Comparison of ENCODE assay signal across 15 mouse cellular contexts in the genomic region with DNA sequence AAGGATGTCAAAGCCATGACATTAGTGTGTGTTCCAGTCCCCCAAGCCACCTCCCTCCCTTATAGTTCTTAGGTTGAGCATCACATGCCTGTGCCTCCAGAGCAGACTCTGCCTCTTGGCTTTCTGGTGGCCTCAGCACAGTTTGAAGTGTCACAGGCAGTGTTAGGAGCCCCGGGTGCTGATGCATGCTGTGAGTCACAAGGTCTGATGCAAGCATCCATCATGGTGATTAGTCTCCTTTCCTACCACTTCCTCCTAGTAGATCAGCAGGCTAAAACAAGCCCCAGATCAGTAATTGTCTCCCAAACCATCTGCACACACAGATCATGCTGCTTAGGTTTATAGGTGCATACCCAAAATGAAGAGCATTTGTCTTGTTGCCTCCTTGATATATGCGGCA. TPM values are rescaled to one million over a fixed set of nuclear protein-coding genes. Genes with fewer than 3 reads are reported as not detected.
DNase-seq lines count a peak whose midpoint lies in the region; ATAC-seq lines count a peak whose summit lies in the region.
"Had no signal": no experiment of that assay in that cellular context is flagged by ENCODE, and none has a peak within 500 bp of the region (broad histone marks: within the 10 kb centered on the region; RNA-seq: fewer than 3 reads in every experiment).

No protein-coding gene starts in this region.

- no peak overlapping the region for H3K4me2 ChIP-seq in liver, embryonic 13.5 days
- H3K4me2 ChIP-seq in kidney, embryonic 16.5 days (replicated peaks; ENCODE audit: low read depth, low read length) = no peak overlapping the region
- no peak overlapping the region for H3K4me2 ChIP-seq in hindbrain, embryonic 14.5 days (replicated peaks)
- H3K4me2 ChIP-seq: embryonic facial prominence, embryonic 15.5 days; hindbrain, embryonic 12.5 days had no signal

- WGBS in liver, embryonic 13.5 days (ENCODE audit: insufficient replicate concordance) = 46% methylated on average over 2 of the region's 2 CpGs
- WGBS in kidney, embryonic 16.5 days = 39% methylated on average over 2 of the region's 2 CpGs
- WGBS in hindbrain, embryonic 14.5 days = 51% methylated on average over 2 of the region's 2 CpGs

- no peak for ATAC-seq in liver, embryonic 13.5 days (ENCODE audit: low read depth)
- ATAC-seq in kidney, embryonic 16.5 days (ENCODE audit: low FRiP score, low TSS enrichment) = no peak
- no peak for ATAC-seq in hindbrain, embryonic 14.5 days (ENCODE audit: low FRiP score)

- no peak overlapping the region for H3K4me3 ChIP-seq in liver, embryonic 13.5 days (replicated peaks)
- H3K4me3 ChIP-seq in kidney, embryonic 16.5 days (ENCODE audit: low read length) = no peak overlapping the region
- H3K4me3 ChIP-seq in hindbrain, embryonic 14.5 days (replicated peaks; ENCODE audit: low read length) = no peak overlapping the region
- H3K4me3 ChIP-seq: embryonic facial prominence, embryonic 15.5 days; heart, embryonic 10.5 days; hindbrain, embryonic 12.5 days had no signal

- H3K36me3 ChIP-seq in liver, embryonic 13.5 days = no peaks in the 10 kb centered on the region
- H3K36me3 ChIP-seq in kidney, embryonic 16.5 days (ENCODE audit: insufficient read depth, low read length) = no peaks in the 10 kb centered on the region
- no peaks in the 10 kb centered on the region for H3K36me3 ChIP-seq in hindbrain, embryonic 14.5 days (replicated peaks; ENCODE audit: control insufficient read depth, insufficient read depth)
- H3K36me3 ChIP-seq: embryonic facial prominence, embryonic 15.5 days; heart, embryonic 10.5 days; hindbrain, embryonic 12.5 days had no signal

- peak; percentile 18 for DNase-seq in lung, postnatal 25 days (ENCODE audit: low spot score)
- DNase-seq in lung, postnatal 10 days = no peak
- peak; percentile 70 for DNase-seq in adrenal gland, adult 8-10 months
- no peak for DNase-seq in liver, embryonic 13.5 days
- DNase-seq in left cerebral cortex, adult 8-10 months (ENCODE audit: low spot score in 2 of 2) = no peak
- no peak for DNase-seq in hindbrain, embryonic 14.5 days (ENCODE audit: low spot score)
- DNase-seq in heart, adult 8-10 months (ENCODE audit: low spot score) = no peak
- DNase-seq: cerebellum, adult 9-10 months; kidney, adult 8-10 months; thymus, postnatal 14 days had no signal

- peaks cover 53% of the 10 kb centered on the region for H3K4me1 ChIP-seq in liver, embryonic 13.5 days (replicated peaks)
- H3K4me1 ChIP-seq in kidney, embryonic 16.5 days (ENCODE audit: insufficient read depth, low read length) = no peaks in the 10 kb centered on the region
- H3K4me1 ChIP-seq in hindbrain, embryonic 14.5 days (replicated peaks; ENCODE audit: control insufficient read depth, insufficient read depth, low read length) = no peaks in the 10 kb centered on the region
- H3K4me1 ChIP-seq: embryonic facial prominence, embryonic 15.5 days; hindbrain, embryonic 12.5 days had no signal

- H3K9ac ChIP-seq in liver, embryonic 13.5 days = no peak overlapping the region
- no peak overlapping the region for H3K9ac ChIP-seq in kidney, embryonic 16.5 days (replicated peaks; ENCODE audit: low read length)
- H3K9ac ChIP-seq in hindbrain, embryonic 14.5 days = no peak overlapping the region
- H3K9ac ChIP-seq: embryonic facial prominence, embryonic 15.5 days; hindbrain, embryonic 12.5 days; liver, embryonic 14.5 days had no signal

- H3K27ac ChIP-seq in liver, embryonic 13.5 days = peak overlapping the region; percentile 35
- no peak overlapping the region for H3K27ac ChIP-seq in kidney, embryonic 16.5 days (ENCODE audit: low read length)
- H3K27ac ChIP-seq in hindbrain, embryonic 14.5 days = no peak overlapping the region
- H3K27ac ChIP-seq: embryonic facial prominence, embryonic 15.5 days; heart, embryonic 10.5 days; hindbrain, embryonic 12.5 days had no signal

- no peaks in the 10 kb centered on the region for H3K27me3 ChIP-seq in liver, embryonic 13.5 days
- no peaks in the 10 kb centered on the region for H3K27me3 ChIP-seq in kidney, embryonic 16.5 days (ENCODE audit: insufficient read depth, low read length)
- no peaks in the 10 kb centered on the region for H3K27me3 ChIP-seq in hindbrain, embryonic 14.5 days (ENCODE audit: control insufficient read depth, insufficient read depth, low read length)
- H3K27me3 ChIP-seq: embryonic facial prominence, embryonic 15.5 days; hindbrain, embryonic 12.5 days had no signal

- no peaks in the 10 kb centered on the region for H3K9me3 ChIP-seq in liver, embryonic 13.5 days (replicated peaks)
- H3K9me3 ChIP-seq in kidney, embryonic 16.5 days (ENCODE audit: low read length) = no peaks in the 10 kb centered on the region
- H3K9me3 ChIP-seq in hindbrain, embryonic 14.5 days (ENCODE audit: control insufficient read depth, low read length) = no peaks in the 10 kb centered on the region
- H3K9me3 ChIP-seq: embryonic facial prominence, embryonic 15.5 days; heart, embryonic 10.5 days; hindbrain, embryonic 12.5 days had no signal

RNA-seq across cellular contexts. Expression of gene Chst14, which starts 35.2 kb away (rescaled TPM):
- 10 to 100 TPM; 13.5 to 19.7 (median 16.7) TPM for total RNA-seq in adrenal gland, adult 8-10 months (2022)
- 5.2 and 5.4 TPM in 2 replicates for polyA plus RNA-seq in liver, embryonic 13.5 days (2015; fragmentation: Nextera tagmentation; extraction: Ambion mirVana)
- 26.8 and 28.6 TPM in 2 replicates for polyA plus RNA-seq in kidney, embryonic 16.5 days (2015; fragmentation: Nextera tagmentation; extraction: Ambion mirVana)
- total RNA-seq in left cerebral cortex, adult 8-10 months (2022) = 1 to 10 TPM; 2.6 to 4.1 (median 3.3) TPM
- 7.7 and 8.7 TPM in 2 replicates for polyA plus RNA-seq in hindbrain, embryonic 14.5 days (2014; fragmentation: Nextera tagmentation; extraction: Ambion mirVana)
- total RNA-seq in heart, adult 8-10 months (2022) = 1 to 10 TPM; 5.7 to 9.2 (median 8.4) TPM

Comparison
In these comparisons a context has a peak if more than half of its experiments do, and no peak if none do; other contexts are left out.
1. DNase-seq: peak in lung, postnatal 25 days (single experiment) and adrenal gland, adult 8-10 months (single experiment); none in lung, postnatal 10 days (single experiment), liver, embryonic 13.5 days (single experiment), left cerebral cortex, adult 8-10 months (0 of 2), hindbrain, embryonic 14.5 days (single experiment) and heart, adult 8-10 months (single experiment).